Mouse (Mus musculus): ENCODE data around the gene Gm6763.
"Not testable (repeated sequence)": the region's sequence is repeated elsewhere in the genome, so short reads cannot be mapped to it uniquely, and the experiment has no call there.

Gm6763 gene

DNA sequence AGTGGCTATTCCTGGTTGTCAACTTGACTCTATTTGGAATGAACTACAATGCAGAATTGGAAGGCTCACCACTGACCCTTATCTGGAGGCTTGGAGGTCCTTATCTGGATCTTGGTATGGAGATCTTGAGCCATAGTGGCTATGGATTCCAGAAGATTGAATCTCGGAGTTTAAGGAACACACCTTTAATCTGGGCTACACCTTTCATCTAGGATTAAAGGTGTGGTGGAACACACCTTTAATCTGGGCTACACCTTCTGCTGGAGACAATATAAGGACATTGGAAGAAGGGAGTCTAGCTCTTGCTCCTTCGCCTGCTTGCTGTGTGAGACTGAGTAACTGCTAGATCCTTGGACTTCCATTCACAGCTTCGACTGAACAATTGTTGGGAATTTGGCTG, at the start of gene Gm6763:
Gene Gm6763 (plus strand): TSS at position 301 of the 400 bp plus-strand sequence.
- not testable (repeated sequence) for DNase-seq (ENCODE audit: low read depth, low spot score)

DNA sequence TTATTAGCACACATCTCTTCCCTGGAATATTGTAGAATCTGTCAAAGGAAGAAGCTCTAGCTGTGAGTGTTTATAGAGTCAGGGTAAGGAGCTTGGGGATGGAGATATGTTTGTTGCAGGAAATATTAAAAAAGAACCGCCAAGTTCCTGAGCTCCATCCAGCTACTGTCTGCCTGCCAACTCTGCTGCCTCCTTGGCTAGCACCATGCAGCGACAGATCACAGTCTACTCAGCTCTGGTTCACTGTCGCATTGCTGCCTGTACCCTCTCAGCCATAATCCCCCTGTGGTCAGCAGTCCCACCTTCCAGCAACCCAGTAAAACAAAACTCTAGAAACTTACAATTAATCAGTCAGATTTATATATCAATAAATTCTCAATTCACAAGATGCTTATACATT, 41.3 kb upstream of the Gm6763 start:
- no peak for DNase-seq (ENCODE audit: low read depth, low spot score)

DNA sequence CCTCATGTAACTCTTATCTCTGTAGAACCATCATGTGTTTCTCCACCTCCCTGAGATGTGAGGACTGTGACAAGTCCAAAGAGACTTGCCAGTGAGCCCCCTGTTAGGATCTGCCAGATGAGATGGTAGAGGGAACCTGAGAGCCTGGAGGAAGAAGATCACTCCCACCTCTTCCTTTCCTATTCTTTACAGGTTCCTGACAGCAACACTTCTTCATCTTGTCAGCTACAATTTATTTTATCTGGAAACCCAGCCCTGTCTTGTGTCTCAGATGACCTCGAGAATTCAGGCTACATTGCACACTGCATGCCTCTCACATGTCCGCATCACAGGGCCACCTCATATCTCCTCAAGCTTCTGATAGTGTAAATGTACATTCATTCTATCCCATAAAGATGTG, 33.0 kb upstream of the Gm6763 start:
- no peak for DNase-seq (ENCODE audit: low read depth, low spot score)

DNA sequence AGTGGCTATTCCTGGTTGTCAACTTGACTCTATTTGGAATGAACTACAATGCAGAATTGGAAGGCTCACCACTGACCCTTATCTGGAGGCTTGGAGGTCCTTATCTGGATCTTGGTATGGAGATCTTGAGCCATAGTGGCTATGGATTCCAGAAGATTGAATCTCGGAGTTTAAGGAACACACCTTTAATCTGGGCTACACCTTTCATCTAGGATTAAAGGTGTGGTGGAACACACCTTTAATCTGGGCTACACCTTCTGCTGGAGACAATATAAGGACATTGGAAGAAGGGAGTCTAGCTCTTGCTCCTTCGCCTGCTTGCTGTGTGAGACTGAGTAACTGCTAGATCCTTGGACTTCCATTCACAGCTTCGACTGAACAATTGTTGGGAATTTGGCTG, 8.6 kb upstream of the Gm6763 start, which contains the start of gene Gm21293:
Gene Gm21293 (plus strand): TSS at position 301 of the 400 bp plus-strand sequence.
- DNase-seq (ENCODE audit: low read depth, low spot score) = not testable (repeated sequence)

DNA sequence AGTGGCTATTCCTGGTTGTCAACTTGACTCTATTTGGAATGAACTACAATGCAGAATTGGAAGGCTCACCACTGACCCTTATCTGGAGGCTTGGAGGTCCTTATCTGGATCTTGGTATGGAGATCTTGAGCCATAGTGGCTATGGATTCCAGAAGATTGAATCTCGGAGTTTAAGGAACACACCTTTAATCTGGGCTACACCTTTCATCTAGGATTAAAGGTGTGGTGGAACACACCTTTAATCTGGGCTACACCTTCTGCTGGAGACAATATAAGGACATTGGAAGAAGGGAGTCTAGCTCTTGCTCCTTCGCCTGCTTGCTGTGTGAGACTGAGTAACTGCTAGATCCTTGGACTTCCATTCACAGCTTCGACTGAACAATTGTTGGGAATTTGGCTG, 8.4 kb downstream of the Gm6763 start, which contains the start of gene Gm8764:
Gene Gm8764 (plus strand): TSS at position 301 of the 400 bp plus-strand sequence.
- DNase-seq (ENCODE audit: low read depth, low spot score) = not testable (repeated sequence)

DNA sequence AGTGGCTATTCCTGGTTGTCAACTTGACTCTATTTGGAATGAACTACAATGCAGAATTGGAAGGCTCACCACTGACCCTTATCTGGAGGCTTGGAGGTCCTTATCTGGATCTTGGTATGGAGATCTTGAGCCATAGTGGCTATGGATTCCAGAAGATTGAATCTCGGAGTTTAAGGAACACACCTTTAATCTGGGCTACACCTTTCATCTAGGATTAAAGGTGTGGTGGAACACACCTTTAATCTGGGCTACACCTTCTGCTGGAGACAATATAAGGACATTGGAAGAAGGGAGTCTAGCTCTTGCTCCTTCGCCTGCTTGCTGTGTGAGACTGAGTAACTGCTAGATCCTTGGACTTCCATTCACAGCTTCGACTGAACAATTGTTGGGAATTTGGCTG, 16.9 kb downstream of the Gm6763 start, which contains the start of gene Gm21304:
Gene Gm21304 (plus strand): TSS at position 301 of the 400 bp plus-strand sequence.
- DNase-seq (ENCODE audit: low read depth, low spot score) = not testable (repeated sequence)

DNA sequence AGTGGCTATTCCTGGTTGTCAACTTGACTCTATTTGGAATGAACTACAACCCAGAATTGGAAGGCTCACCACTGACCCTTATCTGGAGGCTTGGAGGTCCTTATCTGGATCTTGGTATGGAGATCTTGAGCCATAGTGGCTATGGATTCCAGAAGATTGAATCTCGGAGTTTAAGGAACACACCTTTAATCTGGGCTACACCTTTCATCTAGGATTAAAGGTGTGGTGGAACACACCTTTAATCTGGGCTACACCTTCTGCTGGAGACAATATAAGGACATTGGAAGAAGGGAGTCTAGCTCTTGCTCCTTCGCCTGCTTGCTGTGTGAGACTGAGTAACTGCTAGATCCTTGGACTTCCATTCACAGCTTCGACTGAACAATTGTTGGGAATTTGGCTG, 25.4 kb downstream of the Gm6763 start, which contains the start of gene Gm21312:
Gene Gm21312 (plus strand): TSS at position 301 of the 400 bp plus-strand sequence.
- not testable (repeated sequence) for DNase-seq (ENCODE audit: low read depth, low spot score)

DNA sequence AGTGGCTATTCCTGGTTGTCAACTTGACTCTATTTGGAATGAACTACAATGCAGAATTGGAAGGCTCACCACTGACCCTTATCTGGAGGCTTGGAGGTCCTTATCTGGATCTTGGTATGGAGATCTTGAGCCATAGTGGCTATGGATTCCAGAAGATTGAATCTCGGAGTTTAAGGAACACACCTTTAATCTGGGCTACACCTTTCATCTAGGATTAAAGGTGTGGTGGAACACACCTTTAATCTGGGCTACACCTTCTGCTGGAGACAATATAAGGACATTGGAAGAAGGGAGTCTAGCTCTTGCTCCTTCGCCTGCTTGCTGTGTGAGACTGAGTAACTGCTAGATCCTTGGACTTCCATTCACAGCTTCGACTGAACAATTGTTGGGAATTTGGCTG, 33.9 kb downstream of the Gm6763 start, which contains the start of gene Gm20765:
Gene Gm20765 (plus strand): TSS at position 301 of the 400 bp plus-strand sequence.
- not testable (repeated sequence) for DNase-seq (ENCODE audit: low read depth, low spot score)

DNA sequence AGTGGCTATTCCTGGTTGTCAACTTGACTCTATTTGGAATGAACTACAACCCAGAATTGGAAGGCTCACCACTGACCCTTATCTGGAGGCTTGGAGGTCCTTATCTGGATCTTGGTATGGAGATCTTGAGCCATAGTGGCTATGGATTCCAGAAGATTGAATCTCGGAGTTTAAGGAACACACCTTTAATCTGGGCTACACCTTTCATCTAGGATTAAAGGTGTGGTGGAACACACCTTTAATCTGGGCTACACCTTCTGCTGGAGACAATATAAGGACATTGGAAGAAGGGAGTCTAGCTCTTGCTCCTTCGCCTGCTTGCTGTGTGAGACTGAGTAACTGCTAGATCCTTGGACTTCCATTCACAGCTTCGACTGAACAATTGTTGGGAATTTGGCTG, 42.4 kb downstream of the Gm6763 start, which contains the start of gene Gm4340:
Gene Gm4340 (plus strand): TSS at position 301 of the 400 bp plus-strand sequence.
- not testable (repeated sequence) for DNase-seq (ENCODE audit: low read depth, low spot score)

All from telencephalon, adult 2 months (tissue).